Mouse (Mus musculus) layer of hippocampus, postnatal 14 days (tissue): ENCODE measurements at regions not wholly inside any gene's neighbourhood (a gene's known extent, or its start where the extent isn't known, plus 50 kb on each side); places are given as distances from the start of the nearest gene placed in this dataset.

Experiments used
- DNase-seq, 2 experiments: peaks; one replicate each; pipeline ENCODE4 v3.0.0; 2021 to 2022; ENCODE audit warnings: low spot score in 2 of 2, mixed read lengths in 1 of 2

DNA sequence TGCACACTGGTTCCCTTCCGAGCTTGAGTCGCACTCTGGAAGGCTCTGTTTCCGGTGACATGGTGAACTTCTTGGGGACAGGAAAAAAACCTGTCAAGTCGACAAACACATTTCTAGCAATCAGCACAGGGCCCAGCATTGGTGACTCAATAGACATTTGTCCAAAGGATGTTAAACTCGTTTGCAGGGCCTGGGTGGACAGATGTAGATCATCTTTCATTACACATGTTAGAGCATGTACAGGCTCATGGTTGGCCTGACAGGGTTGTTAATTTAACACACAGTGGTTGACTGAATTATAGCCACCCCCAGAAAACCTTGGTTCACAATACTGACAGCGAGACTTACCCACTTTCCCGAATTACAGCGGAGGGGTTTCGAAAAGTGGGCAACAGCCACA is 288.6 kb upstream of the Zfp64 start:
- no peak for DNase-seq

DNA sequence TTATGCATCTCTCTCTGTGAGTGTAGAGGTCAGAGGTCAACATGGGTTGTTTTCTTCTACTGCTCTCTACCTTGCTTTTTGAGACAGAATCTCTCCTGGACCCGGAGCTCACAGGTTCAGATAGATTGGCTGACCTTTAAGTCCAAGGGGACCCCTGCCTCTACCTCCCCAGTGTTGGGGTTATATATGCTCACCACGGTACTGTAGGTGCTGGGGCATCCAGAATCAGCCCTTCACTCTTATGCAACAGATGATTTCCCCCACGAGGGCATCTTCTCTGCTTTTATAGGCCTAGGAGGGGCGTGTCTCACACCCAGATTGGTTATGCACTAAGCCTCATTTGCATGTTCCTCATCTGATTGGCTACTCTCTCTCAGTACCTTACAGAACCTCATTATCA is 282.5 kb upstream of the Zfp64 start:
- no peak for DNase-seq

DNA sequence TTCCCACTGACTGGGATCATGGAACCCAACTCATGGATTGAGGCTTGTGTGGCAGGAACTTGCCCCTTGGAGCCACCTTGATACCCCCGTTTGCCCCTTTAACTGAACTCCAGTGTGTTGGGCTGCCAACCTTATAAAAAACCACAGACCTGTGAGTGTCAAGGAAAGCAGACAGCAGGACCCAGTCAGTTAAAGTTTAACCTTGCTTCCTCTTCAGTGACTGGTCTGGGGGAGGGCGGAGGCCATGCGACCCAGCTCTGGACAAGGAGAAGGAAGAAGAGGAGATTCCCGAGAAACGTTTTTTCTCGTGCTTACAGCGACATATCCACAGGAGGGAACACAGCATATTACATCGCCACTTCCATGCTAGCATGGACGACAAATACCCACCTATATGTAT is 281.9 kb upstream of the Zfp64 start:
- DNase-seq = no peak

DNA sequence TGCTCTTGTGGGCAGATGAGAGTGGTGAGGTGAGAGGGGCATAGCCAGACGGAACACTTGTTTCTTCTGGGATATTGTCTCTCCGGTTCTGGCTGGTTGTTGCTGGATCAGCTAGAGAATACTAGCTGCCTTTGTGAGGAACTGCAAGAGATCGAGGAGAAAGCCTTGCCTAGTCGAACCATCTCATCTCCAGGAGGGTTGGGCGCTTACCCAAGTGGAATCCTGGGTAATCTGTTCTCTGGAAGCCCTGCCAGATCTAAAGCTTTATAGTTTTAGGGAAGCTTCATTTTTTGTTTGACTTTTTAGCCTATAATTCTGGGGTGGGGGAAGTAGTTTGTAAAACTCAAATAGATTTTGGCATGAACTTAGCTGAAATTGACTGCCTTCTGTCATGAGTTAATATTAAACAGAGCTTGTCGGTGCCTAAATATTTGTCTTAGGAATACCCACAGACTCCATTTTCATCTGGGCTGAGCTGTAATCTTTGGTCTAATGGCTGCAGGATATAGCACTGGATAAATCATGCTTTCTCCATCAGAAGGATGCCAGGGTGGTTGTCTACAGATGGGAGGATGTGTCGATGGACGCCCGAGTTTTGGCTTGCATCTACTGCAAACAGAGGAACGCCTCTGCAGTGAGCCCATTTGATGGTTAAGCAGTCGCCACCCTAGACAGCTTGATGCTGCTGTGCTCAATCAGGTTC is 279.1 kb upstream of the Zfp64 start:
- DNase-seq = no peak

DNA sequence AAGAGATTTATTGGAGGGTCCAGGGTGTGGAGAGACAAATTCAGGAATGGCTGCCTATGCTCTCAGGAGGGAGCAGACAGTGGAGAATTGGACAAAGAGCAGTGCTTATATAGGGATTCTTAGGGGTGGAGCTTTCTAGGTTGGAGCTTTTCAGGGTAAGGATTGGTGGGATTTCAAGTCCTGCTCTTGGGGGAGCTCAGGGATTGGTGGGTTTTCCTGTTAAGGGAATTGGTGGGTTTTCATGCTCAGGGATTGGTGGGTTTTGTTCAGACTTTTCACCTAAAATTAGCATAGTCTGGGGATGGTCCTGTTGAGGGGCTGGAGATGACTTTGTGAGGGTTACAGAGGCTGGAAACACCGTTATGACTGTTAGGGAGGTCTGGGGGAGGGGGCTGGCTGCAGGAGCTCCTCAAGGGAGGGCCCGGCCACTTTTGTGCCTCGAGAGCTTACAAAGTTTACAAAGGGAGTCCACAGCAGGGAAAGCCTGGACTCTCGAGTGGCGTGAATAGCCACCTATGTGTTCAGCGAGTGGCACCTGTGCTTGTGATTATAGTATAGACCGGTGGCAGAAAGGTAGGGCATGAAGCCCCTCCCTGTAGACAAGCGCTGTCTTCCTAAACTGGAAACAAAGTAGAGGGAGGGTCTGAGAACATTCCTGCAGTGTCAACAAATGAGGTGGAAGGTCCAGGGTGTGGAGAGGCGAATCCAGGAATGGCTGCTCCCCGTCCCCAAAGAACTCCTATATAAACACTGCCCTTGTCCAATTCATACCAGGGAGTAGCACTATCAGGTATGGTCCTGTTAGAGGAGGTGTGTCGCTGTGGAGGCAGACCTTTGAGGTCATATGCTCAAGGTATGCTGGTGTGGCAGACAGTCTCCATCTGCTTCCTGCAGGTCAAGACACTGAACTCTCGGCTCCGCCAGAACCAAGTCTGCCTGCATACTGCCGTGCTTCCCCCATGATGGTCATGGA is 278.1 kb upstream of the Zfp64 start:
- no peak for DNase-seq

DNA sequence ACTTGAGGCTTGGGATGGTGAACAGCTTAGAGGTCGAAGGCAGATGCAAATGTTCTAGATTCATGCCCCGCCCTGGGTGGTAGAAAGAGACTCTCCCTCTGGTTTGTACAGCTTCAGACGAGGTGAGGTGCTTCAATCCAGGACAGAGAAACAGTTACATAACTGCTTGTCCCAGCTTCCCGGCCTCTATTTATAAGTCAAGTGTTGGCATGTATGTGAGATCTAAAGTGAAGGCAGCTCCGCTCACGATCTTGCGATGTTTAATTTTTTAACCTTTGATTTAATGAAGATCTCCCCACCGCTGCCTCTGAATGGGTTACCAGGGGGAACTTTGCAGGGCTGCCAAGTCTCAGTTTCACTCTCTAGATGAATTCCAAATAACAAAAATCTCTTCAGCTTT is 266.9 kb upstream of the Zfp64 start:
- DNase-seq = no peak

DNA sequence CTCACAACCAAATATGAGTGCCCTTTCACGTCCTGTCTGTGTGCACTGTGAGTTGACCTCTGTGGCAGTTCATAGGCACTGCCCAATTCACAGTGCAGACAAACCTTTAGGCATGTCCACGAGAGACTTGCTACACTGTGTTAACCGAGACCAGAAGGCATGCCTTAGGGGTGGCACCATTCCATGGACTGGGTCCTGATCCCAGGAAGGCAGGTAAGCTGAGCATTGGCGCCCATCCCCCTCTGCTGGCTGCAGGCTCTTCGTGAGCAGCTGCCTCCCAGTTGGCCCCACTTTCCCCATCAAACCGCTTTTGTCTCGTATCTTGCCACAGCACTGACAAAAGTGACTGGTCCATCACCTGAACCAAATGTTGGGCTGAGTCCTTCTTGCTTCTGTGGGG is 265.8 kb upstream of the Zfp64 start:
- DNase-seq = no peak

DNA sequence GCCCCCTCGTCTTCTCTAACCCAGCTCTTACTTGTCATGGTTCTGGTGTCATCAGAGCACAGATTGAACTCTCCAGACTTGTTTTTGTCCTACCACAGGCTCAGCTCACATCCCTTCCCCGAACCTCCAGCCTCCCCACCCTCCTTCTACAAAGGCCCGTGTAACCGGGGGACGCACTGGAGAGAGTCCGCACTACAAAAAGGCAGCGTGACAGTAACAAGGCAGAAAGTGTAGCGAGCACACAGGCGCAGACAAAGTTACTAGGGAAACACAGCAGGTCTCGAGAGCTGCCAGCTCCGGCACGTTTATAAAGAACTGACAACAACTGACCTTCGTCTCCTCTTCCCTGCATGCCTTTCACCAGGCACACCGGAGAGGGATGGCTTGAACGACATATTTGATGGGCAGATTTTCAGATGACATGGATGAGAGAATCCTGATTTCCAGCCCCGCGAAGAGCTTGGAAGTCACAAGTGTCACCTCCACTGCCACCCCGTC is 260.2 kb upstream of the Zfp64 start:
- no peak for DNase-seq

DNA sequence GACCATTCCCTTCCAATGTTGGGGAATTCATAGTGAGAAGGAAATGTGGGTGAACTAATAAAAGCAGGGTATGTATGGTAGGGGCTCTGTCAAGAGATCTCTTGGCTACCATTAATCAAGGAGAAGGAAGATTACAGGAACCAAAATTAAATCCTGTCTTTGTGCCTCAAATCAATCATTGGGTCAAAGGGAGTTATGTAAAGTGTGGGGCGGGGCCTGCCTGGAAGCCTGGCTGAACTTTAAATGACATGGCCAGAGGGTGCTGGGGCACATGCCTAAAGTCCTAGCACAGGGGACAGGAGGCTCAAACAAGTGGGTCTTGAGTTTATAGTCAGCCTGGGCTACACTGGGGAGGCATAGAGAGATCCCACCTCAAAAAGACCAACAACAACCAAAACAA is 259.0 kb upstream of the Zfp64 start:
- no peak for DNase-seq

DNA sequence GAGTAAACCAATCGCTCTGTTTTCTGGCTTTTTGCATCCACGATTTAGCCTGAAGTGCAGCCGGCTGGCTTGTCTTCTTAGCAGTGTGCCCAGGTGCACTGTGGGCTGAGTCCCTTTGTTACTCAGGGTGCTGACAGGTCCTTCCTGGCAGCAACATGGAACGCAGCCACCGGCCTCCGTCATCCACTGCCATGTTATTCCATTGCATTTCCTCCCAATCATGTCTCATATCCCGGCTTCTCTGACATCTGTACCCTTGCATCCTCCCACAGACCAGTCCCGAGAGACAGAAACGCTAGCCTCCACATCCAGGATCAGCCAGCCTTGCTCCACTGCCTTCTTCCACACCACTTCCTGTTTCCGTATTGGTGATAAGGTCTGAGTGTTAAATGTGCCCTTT is 257.9 kb upstream of the Zfp64 start:
- DNase-seq = no peak

DNA sequence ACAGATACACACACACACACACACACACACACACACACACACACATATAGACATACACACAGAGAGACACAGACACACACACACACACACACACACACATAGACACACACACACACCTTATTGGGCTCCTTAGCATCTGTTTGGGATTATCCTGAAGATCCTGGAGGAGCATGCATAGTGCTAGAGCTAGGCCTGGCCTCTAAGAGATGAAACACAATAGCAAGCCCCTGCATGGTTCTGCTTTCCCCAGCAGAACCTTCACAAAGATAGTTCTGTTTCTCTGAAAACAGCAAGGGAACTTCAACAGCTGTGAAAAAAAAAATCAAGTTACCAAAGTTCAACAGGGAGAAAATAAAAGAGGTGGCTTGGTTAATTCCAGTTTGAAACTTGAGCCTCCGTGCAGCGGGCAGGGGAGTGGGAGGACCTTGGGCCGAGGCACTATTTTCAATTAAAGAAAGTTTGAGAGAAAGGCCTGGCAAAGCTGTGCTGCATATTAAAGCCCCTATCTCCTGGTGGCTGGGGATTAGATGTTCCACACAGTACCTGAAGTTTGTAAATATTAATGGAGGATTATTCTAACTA is 257.4 kb upstream of the Zfp64 start:
- DNase-seq = no peak

DNA sequence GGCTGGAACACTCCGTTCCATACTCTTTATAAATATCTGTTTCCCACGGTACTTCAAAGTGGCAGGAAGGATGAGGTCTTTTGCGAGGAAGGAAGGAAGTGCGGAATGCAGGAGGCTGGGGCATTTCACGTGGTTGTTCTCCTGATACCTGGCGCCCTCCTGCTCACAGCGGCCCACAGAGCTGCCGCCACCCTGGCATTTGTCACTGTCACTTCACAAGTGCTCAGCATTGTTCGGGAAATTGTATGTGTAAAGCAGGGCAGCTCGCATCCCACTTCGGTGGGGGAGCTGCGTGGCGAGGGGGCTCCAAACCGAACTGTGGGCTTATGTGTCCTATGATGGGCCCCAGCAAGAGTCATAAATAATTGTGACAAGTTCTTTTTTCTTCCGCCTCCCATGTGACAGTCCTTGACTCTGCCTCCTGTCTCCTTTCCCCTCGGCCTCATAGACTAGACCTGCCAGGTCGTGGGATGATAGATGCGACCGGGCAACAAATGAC is 248.9 kb upstream of the Zfp64 start:
- DNase-seq = no peak

DNA sequence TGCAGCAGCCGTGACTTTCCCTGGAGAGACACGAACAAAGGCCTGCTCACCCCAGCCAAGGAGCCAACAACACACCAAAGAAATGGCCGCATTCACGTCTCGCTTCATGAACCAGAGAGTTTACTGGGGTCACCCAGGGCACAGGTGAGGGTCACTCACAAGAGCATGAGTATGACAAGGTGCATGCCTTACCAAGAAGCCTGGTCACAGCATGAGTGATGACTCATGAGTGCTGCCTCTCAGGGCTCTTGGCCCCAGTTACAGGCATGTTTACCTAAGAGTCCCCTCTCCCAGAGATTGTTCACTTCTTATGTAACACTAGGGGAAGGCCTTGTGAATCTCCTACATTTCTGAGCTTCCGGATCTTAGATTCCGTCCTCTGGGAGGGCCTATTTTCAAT is 236.6 kb upstream of the Zfp64 start:
- no peak for DNase-seq

DNA sequence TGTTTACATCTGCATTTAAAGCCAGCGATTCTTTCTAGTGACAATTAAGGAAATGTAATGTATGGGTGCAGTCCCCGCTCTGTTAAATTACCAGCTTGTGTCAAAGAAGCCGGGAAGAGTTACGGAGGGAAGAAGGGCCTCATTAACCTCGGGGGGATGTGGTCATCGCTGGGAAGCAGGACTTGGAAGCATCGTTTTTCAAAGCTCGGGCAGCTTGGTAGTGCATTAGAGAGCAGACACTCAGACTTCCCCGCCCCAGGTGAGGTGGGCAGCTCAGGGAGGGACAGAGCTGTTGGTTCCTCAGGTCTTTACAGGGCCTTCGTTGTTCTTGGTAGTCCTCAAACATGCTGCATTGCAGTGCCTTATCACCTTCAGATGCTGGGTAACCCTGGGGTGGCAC is 236.1 kb upstream of the Zfp64 start:
- no peak for DNase-seq

DNA sequence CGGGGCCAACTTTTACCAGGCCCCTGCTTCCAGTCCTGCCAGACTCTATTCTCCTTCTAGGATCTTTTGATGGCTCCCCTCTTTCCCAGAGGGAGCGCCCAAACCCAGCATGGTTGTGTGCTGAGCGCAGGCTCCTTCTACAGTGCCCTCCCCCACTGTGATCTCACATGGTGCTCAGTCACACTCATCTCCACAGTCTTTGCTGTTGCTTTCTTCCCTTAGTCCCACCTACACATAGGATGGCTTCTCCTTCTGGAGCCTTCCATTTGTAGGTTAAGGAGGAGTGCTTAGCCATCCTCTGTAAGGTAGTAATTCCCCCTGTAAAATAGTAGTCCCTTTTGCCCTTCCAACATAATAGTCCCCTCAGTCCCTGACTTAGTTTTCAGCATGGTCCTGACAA is 222.2 kb upstream of the Zfp64 start:
- DNase-seq = no peak

DNA sequence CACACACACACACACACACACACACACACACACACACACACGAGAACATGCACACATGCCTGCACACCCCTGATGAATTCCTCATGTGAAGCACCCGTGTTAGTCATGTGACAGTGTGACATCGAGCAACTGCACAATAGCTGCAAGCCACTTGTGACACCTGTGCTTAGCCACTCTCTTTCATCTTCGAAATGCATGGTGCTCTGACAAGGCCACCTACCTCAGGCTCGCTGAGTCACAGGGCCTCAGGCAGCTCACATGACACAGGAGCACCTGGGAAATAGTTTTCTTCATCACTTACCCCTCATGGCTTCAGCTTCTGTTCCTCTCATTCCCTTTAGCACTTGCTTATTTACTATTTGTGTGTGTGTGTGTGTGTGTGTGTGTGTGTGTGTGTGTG is 213.4 kb upstream of the Zfp64 start:
- DNase-seq = no peak

DNA sequence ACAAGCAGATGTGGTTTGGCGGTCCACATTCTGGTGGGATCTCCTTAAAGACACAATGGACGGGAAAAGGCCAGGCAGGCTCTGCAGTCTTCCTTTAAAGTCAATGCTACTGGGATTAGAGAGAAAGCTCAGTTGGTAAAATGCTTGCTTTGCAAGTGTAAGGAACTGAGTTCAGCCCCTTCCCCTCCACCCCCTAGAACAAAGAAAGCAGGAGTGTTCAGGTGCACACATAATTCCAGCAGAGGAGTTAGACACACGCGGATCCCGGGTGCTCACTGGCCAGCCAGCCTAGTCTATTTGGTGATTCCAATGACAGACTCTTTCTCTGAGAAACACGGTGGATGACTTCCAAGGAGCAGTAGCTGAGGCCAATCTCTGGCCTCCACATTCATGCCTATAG is 213.0 kb upstream of the Zfp64 start:
- no peak for DNase-seq

DNA sequence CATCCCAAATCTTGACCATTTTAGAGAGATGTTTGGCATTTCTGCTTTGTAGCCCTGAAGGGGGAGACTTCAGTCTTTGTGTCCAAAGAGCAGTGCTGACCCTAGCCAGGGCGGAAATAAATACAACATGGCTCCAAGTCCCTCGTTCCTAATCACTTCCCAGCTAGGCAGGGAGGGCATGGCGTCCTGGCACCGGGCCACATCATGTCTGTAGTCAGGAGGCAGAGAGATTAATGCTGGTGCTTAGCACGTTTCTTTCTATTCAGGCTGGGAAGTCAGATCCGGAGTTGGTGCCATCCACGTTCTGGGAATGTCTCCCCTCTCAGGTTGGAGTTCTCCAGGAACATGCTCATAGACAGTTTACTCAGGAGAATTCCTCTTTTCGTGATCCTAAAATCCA is 206.3 kb upstream of the Zfp64 start:
- no peak for DNase-seq

DNA sequence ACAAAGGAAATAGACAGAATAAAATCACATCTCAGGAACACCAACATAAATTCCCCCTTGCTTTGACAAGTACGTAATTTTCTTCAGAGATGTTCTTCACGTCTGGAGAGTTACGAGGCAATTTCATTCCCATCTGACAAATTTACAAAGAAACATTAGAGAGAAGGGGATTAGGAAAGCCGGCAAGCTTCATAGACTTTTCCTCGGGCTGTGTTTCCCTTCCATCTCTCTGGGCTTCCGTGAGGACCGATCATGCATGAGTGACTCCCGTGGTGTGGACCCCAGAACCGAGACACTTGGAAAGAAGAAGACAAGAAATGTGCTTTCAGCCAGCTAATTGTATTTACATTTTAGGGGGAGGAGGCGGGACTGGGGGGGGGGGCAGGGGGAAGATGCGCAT is 203.4 kb upstream of the Zfp64 start:
- DNase-seq = no peak

DNA sequence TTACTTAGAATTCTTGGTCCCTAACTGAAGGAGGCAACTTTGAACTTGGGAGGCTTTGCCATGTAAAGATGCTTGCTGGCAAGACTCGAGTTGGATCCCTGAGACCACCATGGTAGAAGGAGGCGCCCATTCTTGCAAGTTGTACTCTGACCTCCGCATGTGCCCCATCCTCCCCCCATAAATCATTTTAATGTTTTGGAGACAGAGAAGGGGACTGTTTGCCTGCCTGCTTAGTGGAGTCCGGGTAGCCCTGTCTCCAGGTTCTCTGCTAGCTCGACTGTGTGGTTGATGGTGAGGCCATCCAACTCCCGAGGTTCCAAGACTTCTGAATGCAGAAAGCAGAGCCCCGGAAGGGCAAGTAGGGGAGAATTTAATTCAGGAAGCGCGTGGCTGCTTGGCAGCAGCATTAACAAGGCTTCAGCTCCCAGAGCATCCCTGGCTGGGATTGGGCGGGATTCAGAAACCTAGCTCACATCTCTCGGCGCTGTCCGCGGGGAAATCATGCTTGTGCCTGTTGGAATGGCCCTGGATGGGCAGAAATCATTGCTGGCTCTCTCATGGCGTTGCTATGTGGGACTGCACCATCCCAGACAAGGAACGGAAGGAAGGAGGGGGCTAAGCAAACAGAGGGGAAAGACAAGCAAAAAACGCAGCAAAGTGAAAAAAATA is 202.8 kb upstream of the Zfp64 start:
- DNase-seq = no peak

DNA sequence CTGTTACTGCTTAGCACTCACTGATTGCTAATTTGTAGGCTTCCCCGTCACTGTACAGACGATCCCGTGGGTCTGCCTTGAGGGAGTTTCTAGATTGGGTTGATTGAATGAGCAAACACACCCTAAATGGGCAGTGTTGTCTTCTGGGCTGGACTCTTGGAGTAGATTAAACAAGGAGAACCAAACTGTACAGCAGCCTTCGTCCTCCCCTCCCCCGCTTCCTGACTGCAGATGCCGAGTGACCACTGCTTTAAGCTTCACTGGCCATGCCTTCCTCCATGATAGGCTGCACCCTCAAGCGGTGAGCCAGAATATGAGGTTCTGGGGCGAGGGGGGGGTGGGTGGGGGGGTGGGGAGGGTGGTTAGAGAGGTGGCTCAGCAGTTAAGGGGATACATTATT is 201.5 kb upstream of the Zfp64 start:
- DNase-seq = no peak
